Mouse (Mus musculus) cortical plate, adult 2 months (tissue): ENCODE measurements around the gene Dnaja4. TPM values are rescaled to one million over a fixed set of nuclear protein-coding genes. Genes with fewer than 3 reads are reported as not detected.

Experiments used
- H3K27ac ChIP-seq: fragments of 200-500 bp; 2 replicates; pipeline ENCODE4 v1.5.1; 2012; ENCODE audit warnings: low read length, control low read depth, inconsistent platforms; ENCODE audit not compliant: insufficient read depth
- H3K4me1 ChIP-seq: fragments of 200-500 bp; 2 replicates; pipeline ENCODE4 v1.6.1; 2011; ENCODE audit warnings: low read length; ENCODE audit not compliant: control insufficient read depth, insufficient read depth
- H3K4me3 ChIP-seq: fragments of 200-500 bp; 2 replicates; pipeline ENCODE4 v1.5.1; 2011; ENCODE audit warnings: mild to moderate bottlenecking, low read length, control low read depth; ENCODE audit not compliant: insufficient read depth
- CTCF ChIP-seq: fragments of 200-500 bp; IDR thresholded peaks from 2 replicates; pipeline ENCODE4 v1.5.1; 2011; ENCODE audit warnings: mild to moderate bottlenecking, control low read depth, low read length; ENCODE audit not compliant: insufficient read depth; ENCODE audit errors: extremely low read depth
- POLR2A ChIP-seq: fragments of 200-500 bp; IDR thresholded peaks from 2 replicates; pipeline ENCODE4 v1.6.1; 2011; ENCODE audit warnings: mild to moderate bottlenecking, low read length, control low read depth; ENCODE audit not compliant: insufficient read depth; ENCODE audit errors: extremely low read depth
- polyA plus RNA-seq: library from polyadenylated mRNA; depleted of rRNA; stranded (reverse); fragments of >200 nt; gene quantifications from 2 replicates; pipeline ENCODE4 v1.2.3, GENCODE M21; 2012; rRNA removed

Gene Dnaja4
- polyA plus RNA-seq, 1 experiment, result 41.3 TPM

GRCm38 (mm10) chr9:54751684-54752083, 53.0 kb downstream of the Dnaja4 start:
- Histone ChIP-seq H3K4me1 (no peaks in the 10 kb centered on the region), H3K4me3 (no peak overlapping the region), H3K27ac (no peak overlapping the region)
- TF ChIP-seq CTCF, result no peak
- no peak for TF ChIP-seq POLR2A

DNA sequence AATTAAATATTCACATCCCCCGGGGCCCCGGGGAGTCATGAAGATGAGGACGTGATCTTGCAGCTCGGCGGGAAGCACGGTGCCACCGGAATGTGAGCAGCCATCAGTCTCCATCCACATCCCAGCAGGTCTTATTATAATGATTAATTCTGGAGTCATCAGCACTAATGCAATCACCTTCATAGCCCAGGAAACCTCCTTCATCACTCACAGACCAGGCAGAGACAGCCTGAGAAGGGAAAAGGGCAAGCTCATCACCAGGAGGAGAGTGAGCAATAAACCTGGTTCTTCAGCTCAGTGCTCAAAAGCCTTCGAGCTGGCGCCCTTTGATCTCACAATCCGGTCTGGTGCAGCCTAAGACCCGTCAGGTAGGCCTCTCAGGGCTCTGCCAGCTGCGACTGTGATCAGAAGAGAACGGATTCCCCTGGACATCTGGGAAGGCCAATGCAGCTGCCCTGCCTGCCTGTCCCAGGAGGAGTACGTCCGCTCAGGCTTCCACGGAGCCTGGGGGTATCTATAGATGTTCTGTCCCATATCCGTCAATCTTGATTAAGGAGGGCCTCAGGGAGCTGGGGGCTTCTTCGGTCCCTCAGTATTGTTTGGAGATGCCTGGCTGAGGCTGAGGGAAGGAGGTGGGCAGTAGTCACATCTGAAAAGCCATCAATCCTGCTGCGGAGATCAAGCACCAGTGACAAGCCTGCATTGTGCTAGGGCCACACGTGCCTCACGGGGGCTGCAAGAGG, 53.7 kb downstream of the Dnaja4 start:
- no peak overlapping the region for H3K27ac ChIP-seq

GRCm38 (mm10) chr9:54752944-54753295, 54.2 kb downstream of the Dnaja4 start:
- Histone ChIP-seq H3K27ac (no peak overlapping the region), H3K4me3 (no peak overlapping the region), H3K4me1 (no peaks in the 10 kb centered on the region)
- TF ChIP-seq CTCF (no peak), POLR2A (no peak)

More for the DNA sequence above, 53.7 kb downstream of the Dnaja4 start:
- H3K4me1 ChIP-seq, result no peaks in the 10 kb centered on the region
- TF ChIP-seq POLR2A (no peak), CTCF (no peak)
- no peak overlapping the region for H3K4me3 ChIP-seq

DNA sequence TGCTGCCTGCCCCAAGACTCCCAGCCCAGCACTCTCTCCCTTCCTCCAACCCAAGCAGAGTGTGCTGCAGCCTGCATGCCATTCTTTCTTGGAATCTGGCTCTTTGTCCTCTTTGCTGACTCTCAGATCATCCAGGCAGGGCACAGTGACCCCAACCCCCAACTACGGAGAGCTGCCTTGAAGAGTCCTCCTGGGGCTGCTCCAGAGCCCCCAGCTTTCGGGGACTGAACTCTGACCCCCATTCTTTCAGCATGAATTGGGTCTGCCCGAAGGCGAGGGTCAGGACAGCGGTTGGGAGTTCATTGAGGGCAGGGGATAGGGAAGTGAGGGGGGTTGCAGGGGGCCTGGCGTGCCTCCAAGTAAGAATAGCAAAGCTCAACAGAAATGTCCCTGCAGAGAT, 60.9 kb downstream of the Dnaja4 start:
- no peak overlapping the region for H3K4me3 ChIP-seq
- no peaks in the 10 kb centered on the region for H3K4me1 ChIP-seq
- no peak for TF ChIP-seq CTCF
- no peak for TF ChIP-seq POLR2A
- H3K27ac ChIP-seq, result no peak overlapping the region

DNA sequence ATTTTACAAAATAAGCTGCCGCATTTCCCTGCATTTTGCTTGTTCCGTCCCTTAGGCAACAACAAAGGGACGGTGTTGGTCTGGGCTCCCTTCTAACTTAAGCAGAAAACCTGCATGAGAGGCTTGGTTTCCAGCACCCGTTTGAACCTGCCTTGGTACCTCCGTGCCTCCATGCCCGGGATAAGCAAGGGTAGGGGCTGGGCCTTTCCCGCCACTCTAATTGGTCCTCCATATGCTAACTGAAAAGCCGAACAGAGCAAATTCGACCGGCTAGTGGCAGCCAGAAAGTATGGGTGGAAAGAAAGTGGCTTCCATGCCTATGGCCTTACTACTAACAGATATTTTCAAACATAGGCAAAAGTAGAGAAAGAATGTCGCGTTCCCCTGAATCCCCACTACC, 65.4 kb downstream of the Dnaja4 start:
- Histone ChIP-seq H3K4me1 (no peaks in the 10 kb centered on the region), H3K4me3 (no peak overlapping the region), H3K27ac (no peak overlapping the region)
- TF ChIP-seq POLR2A (no peak), CTCF (no peak)

DNA sequence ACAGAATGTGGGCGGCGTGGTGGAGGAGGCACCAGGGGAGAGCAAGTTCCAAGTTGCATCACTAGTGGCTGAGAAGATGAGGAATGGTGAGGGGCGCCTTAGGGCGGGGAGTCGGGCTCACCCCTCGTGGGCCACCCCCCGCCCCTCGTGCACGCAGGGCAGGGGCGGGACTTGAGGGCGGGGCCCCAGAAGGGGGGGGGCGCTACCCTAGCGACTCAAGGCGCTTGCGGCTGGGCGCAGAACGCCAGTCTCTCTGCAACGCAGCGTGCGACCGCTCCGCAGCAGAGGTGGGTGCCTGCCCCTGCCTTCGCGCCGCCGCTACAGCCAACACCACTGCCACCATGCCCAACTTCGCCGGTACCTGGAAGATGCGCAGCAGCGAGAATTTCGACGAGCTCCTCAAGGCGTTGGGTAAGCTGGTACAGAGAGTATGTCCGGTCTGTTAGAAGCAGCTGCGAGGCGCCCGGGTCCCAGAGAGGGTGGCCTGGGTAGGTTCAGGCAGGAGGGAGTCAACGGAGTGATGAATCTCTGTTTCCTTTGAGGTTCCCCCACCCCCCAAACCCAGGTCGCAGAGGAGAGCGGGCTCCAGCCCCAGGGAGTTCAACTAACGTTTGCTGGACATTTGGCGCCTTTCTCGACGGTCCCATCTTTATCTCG, 66.0 kb downstream of the Dnaja4 start, which contains the start of gene Crabp1:
TSS of gene Crabp1 (plus strand) at position 188 of the 657 bp plus-strand sequence.
- no peaks in the 10 kb centered on the region for H3K4me1 ChIP-seq
- 0 out of 2 replicates have a peak within 1 kb of the TSS, but pooled peaks have one; percentile 10 for H3K4me3 ChIP-seq
- no peak within 1 kb of the TSS for H3K27ac ChIP-seq
- TF ChIP-seq POLR2A (no peak), CTCF (no peak)

DNA sequence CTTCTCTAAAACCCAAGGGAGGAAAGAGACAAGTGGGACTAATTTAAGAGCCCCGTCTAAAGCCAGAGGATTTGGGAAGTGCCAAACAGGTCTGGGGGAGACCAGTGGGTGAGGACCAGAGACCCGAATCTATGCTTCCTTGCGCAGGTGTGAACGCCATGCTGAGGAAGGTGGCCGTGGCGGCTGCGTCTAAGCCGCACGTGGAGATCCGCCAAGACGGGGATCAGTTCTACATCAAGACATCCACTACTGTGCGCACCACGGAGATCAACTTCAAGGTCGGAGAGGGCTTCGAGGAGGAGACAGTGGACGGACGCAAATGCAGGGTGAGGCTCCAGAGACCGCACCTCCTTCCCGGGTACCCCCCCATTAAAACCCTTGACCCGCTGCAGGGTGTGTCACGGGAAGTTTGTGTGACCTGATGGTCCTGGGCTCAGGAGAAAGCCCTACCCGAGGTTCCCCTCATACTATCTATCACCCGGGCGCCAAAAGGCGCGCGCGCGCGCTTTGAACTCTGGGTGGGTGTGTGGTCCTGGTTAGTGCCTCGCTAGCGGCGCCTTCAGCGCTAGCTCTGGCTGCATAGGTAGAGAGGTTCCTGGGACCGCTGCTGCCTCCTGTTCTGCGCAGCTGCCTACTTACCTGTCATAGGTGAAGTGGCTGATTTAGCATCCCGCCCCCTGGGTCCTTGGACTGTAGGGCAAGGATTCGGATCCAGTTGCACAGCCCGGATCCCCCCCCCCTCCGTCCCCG, 66.8 kb downstream of the Dnaja4 start:
- no peak for TF ChIP-seq CTCF
- TF ChIP-seq POLR2A, result no peak
- no peak overlapping the region for H3K27ac ChIP-seq
- no peak overlapping the region for H3K4me3 ChIP-seq
- H3K4me1 ChIP-seq, result no peaks in the 10 kb centered on the region

Other genes with a start within 250 kb of the Dnaja4 start
- gene Dmxl2, start 197.2 kb upstream of the Dnaja4 start, polyA plus RNA-seq, result 92.3 and 99.4 TPM in 2 replicates
- gene Sh2d7, start 159.9 kb upstream of the Dnaja4 start, polyA plus RNA-seq, result 0.09 and 0.10 TPM in 2 replicates
- gene Cib2, start 138.7 kb upstream of the Dnaja4 start, polyA plus RNA-seq, result 33.8 and 34.7 TPM in 2 replicates
- gene Idh3a, start 112.5 kb upstream of the Dnaja4 start, polyA plus RNA-seq, result 179 and 184 TPM in 2 replicates
- 188 and 193 TPM in 2 replicates for gene Acsbg1, start 37.0 kb upstream of the Dnaja4 start, polyA plus RNA-seq
- gene Wdr61, start 35.6 kb downstream of the Dnaja4 start, polyA plus RNA-seq, result 61.2 and 62.6 TPM in 2 replicates
- 0.72 and 3.4 TPM in 2 replicates for gene Crabp1, start 65.9 kb downstream of the Dnaja4 start, polyA plus RNA-seq
- 22.6 and 23.2 TPM in 2 replicates for gene Ireb2, start 164.9 kb downstream of the Dnaja4 start, polyA plus RNA-seq
- 1.1 and 1.2 TPM in 2 replicates for gene Hykk, start 218.4 kb downstream of the Dnaja4 start, polyA plus RNA-seq